Mouse (Mus musculus): ENCODE measurements around the gene Cylc2. TPM values are rescaled to one million over a fixed set of nuclear protein-coding genes. Genes with fewer than 3 reads are reported as not detected.

The Cylc2 gene
- not detected for total RNA-seq (2018; cell fraction: chromatin; rRNA removed)
- not detected for total RNA-seq (2018; cell fraction: cytosol; rRNA removed)
- not detected for total RNA-seq (2018; cell fraction: nucleus; rRNA removed)
- not detected in 3 replicates for polyA plus RNA-seq (2018)

DNA sequence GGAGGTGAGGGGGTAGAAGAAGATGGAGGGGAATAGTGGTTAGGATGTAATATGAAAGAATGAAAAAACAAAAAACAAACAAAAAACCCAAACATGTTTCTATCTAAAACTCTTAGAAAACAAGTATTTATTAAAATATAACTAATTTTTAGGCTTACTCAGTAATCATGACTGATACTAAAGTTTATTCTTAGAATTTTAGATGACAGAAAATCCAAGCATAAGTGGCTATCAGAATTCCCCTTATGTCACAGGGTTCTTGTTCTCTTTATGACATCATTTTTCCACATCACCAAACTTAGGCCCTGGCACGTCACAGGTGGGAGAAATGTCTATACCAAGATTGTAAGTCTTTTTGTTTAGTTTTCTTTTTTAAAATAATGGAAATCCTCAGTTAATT lies at the start of gene Cylc2:
Cylc2 (plus strand) TSS at position 301 of the 400 bp plus-strand sequence.
- WGBS (ENCODE audit: missing documents), result 90% methylated on average over 1 of the region's 1 CpGs
- Histone ChIP-seq H3K79me2 (ENCODE audit: inconsistent target) (no peaks in the 10 kb centered on the region), H3K36me3 (ENCODE audit: inconsistent target) (no peaks in the 10 kb centered on the region), H3K27ac (no peak within 1 kb of the TSS), H3K4me3 (ENCODE audit: inconsistent target) (no peak within 1 kb of the TSS)
